Mouse (Mus musculus) bone marrow macrophage, adult 2 months (primary cell): ENCODE data around the gene Akap1. TPM values are rescaled to one million over a fixed set of nuclear protein-coding genes. Genes with fewer than 3 reads are reported as not detected.
A peak's percentile ranks its signal among the peaks of the same experiment; 100 is the strongest.

Source experiments
- H3K27ac ChIP-seq: 2 replicates; pipeline ENCODE4 v1.5.1; 2012; ENCODE audit warnings: low read depth, low read length; ENCODE audit not compliant: insufficient read depth
- H3K4me1 ChIP-seq: 2 replicates; pipeline ENCODE4 v1.6.1; 2012; ENCODE audit warnings: low read length; ENCODE audit not compliant: control insufficient read depth, insufficient read depth
- H3K4me3 ChIP-seq: 2 replicates; pipeline ENCODE4 v1.5.1; 2012; ENCODE audit warnings: mild to moderate bottlenecking, low read length, moderate library complexity; ENCODE audit not compliant: insufficient read depth
- CTCF ChIP-seq: IDR thresholded peaks from 2 replicates; pipeline ENCODE4 v1.5.1; 2012; ENCODE audit warnings: low read depth, mild to moderate bottlenecking, low read length, moderate library complexity
- POLR2A ChIP-seq: IDR thresholded peaks from 2 replicates; pipeline ENCODE4 v1.6.1; 2012; ENCODE audit warnings: mild to moderate bottlenecking, low read depth, low read length, borderline replicate concordance
- polyA plus RNA-seq: library from polyadenylated mRNA; stranded (reverse); fragments of >200 nt; gene quantifications from 2 replicates; pipeline ENCODE4 v1.2.4, GENCODE M21; 2012; ENCODE audit not compliant: missing spikeins, insufficient read depth, insufficient read length

The Akap1 gene
- polyA plus RNA-seq, 1 experiment = 6.9 TPM

GRCm38 (mm10) chr11:88830257-88830804 lies 34.1 kb downstream of the Akap1 start:
- TF ChIP-seq CTCF (peak; percentile 47; the same call in 1 of the 2 replicates), POLR2A (no peak)
- Histone ChIP-seq H3K4me1 (no peaks in the 10 kb centered on the region), H3K4me3 (no peak overlapping the region), H3K27ac (no peak overlapping the region)

- Histone ChIP-seq H3K27ac (no peak overlapping the region), H3K4me1 (no peaks in the 10 kb centered on the region), H3K4me3 (no peak overlapping the region)
- no peak for TF ChIP-seq CTCF
- no peak for TF ChIP-seq POLR2A
Measured at GRCm38 (mm10) chr11:88828528-88828927, 35.9 kb downstream of the Akap1 start.

GRCm38 (mm10) chr11:88825909-88826308 lies 38.5 kb downstream of the Akap1 start:
- Histone ChIP-seq H3K27ac (no peak overlapping the region), H3K4me3 (no peak overlapping the region), H3K4me1 (no peaks in the 10 kb centered on the region)
- TF ChIP-seq POLR2A (no peak), CTCF (no peak)

GRCm38 (mm10) chr11:88822991-88823390 lies 41.4 kb downstream of the Akap1 start:
- Histone ChIP-seq H3K27ac (no peak overlapping the region), H3K4me3 (no peak overlapping the region), H3K4me1 (no peaks in the 10 kb centered on the region)
- no peak for TF ChIP-seq POLR2A
- peak; percentile 71 for TF ChIP-seq CTCF

- TF ChIP-seq POLR2A = no peak
- no peak for TF ChIP-seq CTCF
- no peak overlapping the region for H3K4me3 ChIP-seq
- H3K27ac ChIP-seq = no peak overlapping the region
- no peaks in the 10 kb centered on the region for H3K4me1 ChIP-seq
Measured at GRCm38 (mm10) chr11:88822526-88822925, 41.9 kb downstream of the Akap1 start.

- no peak for TF ChIP-seq POLR2A
- no peak for TF ChIP-seq CTCF
- no peaks in the 10 kb centered on the region for H3K4me1 ChIP-seq
- no peak overlapping the region for H3K27ac ChIP-seq
- H3K4me3 ChIP-seq = no peak overlapping the region
Measured at GRCm38 (mm10) chr11:88820742-88821576, 43.4 kb downstream of the Akap1 start.

- Histone ChIP-seq H3K4me1 (no peaks in the 10 kb centered on the region), H3K27ac (no peak overlapping the region), H3K4me3 (no peak overlapping the region)
- TF ChIP-seq POLR2A = no peak
- TF ChIP-seq CTCF = no peak
Measured at GRCm38 (mm10) chr11:88820253-88820652, 44.1 kb downstream of the Akap1 start.

- no peak overlapping the region for H3K4me3 ChIP-seq
- no peaks in the 10 kb centered on the region for H3K4me1 ChIP-seq
- TF ChIP-seq POLR2A = no peak
- TF ChIP-seq CTCF = no peak
- no peak overlapping the region for H3K27ac ChIP-seq
Measured at GRCm38 (mm10) chr11:88817061-88817460, 47.3 kb downstream of the Akap1 start.

GRCm38 (mm10) chr11:88803231-88804010 lies 61.0 kb downstream of the Akap1 start:
- TF ChIP-seq CTCF = no peak
- no peak for TF ChIP-seq POLR2A

More at GRCm38 (mm10) chr11:88803231-88804010, 61.0 kb downstream of the Akap1 start:
- Histone ChIP-seq H3K4me1 (no peaks in the 10 kb centered on the region), H3K27ac (no peak overlapping the region), H3K4me3 (no peak overlapping the region)
